Mouse (Mus musculus) limb, embryonic 10.5 days (tissue): ENCODE results near the gene Chd3. TPM values are rescaled to one million over a fixed set of nuclear protein-coding genes. Genes with fewer than 3 reads are reported as not detected.

ENCODE experiments used
- DNase-seq: peaks from one replicate; pipeline ENCODE4 v3.0.0-alpha.2; 2017; ENCODE audit warnings: low spot score
- H3K27ac ChIP-seq: fragments of 300-500 bp; sonication (generic); 2 replicates; pipeline ENCODE4 v1.5.1; 2016; ENCODE audit warnings: mild to moderate bottlenecking
- H3K27me3 ChIP-seq: fragments of 300-500 bp; sonication (generic); 2 replicates; pipeline ENCODE4 v1.6.1; 2016; ENCODE audit warnings: low read depth, mild to moderate bottlenecking; ENCODE audit not compliant: poor library complexity, severe bottlenecking
- H3K36me3 ChIP-seq: fragments of 300-500 bp; sonication (generic); 2 replicates; pipeline ENCODE4 v1.6.1; 2016; ENCODE audit warnings: mild to moderate bottlenecking, moderate library complexity
- H3K4me1 ChIP-seq: fragments of 300-500 bp; sonication (generic); 2 replicates; pipeline ENCODE4 v1.6.1; 2016
- H3K4me3 ChIP-seq: fragments of 300-500 bp; sonication (generic); 2 replicates; pipeline ENCODE4 v1.5.1; 2016; ENCODE audit warnings: mild to moderate bottlenecking, moderate library complexity
- H3K9me3 ChIP-seq: fragments of 300-500 bp; sonication (generic); replicated peaks from 2 replicates; pipeline ENCODE4 v1.6.1; 2016; ENCODE audit warnings: mild to moderate bottlenecking
- WGBS: fragments of 180-500 bp; shearing (Covaris S2); methylation state at CpG from one replicate; pipeline ENCODE4 v1.1.7; 2016; 5-methylcytosine and 5-hydroxymethylcytosine counted together
- polyA plus RNA-seq: library from polyadenylated mRNA; unstranded; fragments of >200 nt; fragmentation: Nextera tagmentation; extraction: Ambion mirVana; gene quantifications from 2 replicates; pipeline ENCODE4 v1.2.1, GENCODE M21; 2016

Gene Chd3
- polyA plus RNA-seq, 1 experiment from 2014 or later, result 70.5 TPM

GRCm38 (mm10) chr11:69364376-69364775 lies 4.8 kb downstream of the Chd3 start:
- H3K27me3 ChIP-seq, result no peaks in the 10 kb centered on the region
- WGBS, result 59% methylated on average over 8 of the region's 8 CpGs
- no peak for DNase-seq
- peak overlapping the region; percentile 100 for H3K27ac ChIP-seq
- H3K9me3 ChIP-seq, result no peaks in the 10 kb centered on the region
- peak overlapping the region; percentile 98; the same call in 1 of the 2 replicates for H3K4me3 ChIP-seq
- peaks cover 54% of the 10 kb centered on the region for H3K4me1 ChIP-seq
- peaks cover 52% of the 10 kb centered on the region for H3K36me3 ChIP-seq

DNA sequence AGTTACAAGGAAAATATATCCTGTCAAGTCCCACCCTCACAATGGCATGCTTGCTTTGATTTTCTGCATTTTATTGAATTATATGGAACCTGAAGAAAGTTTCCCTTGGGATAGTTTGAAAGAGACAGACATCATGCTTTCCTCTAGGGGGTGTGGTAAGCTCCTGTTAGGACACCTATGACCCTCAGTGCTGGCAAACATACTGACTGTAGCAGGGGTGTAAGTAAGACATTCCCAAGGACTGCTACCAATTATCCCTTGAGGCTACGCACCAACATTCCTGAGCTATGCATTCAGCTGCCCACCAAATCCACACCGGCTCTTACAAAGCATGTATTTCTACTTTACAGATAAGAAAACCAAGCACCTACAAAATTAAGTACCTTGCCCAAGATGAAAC lies 6.7 kb downstream of the Chd3 start:
- no peak for DNase-seq
- Histone ChIP-seq H3K9me3 (no peaks in the 10 kb centered on the region), H3K27ac (no peak overlapping the region), H3K36me3 (peaks cover 71% of the 10 kb centered on the region), H3K27me3 (no peaks in the 10 kb centered on the region), H3K4me1 (peaks cover 44% of the 10 kb centered on the region), H3K4me3 (no peak overlapping the region)
- 57% methylated on average over 2 of the region's 2 CpGs for WGBS

DNA sequence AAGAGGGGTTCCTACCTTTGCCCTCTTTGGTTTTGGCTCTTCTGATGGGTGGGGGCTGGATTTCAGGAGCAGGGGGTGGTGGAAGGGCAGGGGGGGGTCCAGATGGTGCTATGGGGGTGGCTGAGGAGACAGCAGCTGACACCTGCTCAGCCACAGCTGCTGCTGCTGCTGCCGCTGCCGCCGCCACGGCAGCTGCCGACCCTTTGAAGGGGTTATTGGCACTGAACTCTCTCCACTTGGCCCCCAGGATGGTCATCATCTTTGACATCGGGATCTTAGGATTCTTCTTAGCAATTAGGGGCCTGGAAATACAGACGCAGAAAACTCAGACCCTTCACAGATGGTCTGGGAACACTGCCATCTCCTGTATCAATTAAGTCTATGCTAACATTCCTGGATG lies 7.2 kb downstream of the Chd3 start:
- WGBS, result 65% methylated on average over 7 of the region's 7 CpGs
- peaks cover 39% of the 10 kb centered on the region for H3K4me1 ChIP-seq
- H3K9me3 ChIP-seq, result no peaks in the 10 kb centered on the region

GRCm38 (mm10) chr11:69357690-69358089 lies 11.5 kb downstream of the Chd3 start:
- no peaks in the 10 kb centered on the region for H3K27me3 ChIP-seq
- H3K4me3 ChIP-seq, result no peak overlapping the region
- H3K36me3 ChIP-seq, result peaks cover 99% of the 10 kb centered on the region
- H3K9me3 ChIP-seq, result no peaks in the 10 kb centered on the region
- DNase-seq, result no peak
- no peak overlapping the region for H3K27ac ChIP-seq
- 89% methylated on average over 12 of the region's 12 CpGs for WGBS
- peaks cover 8% of the 10 kb centered on the region for H3K4me1 ChIP-seq

More for the DNA sequence above, 7.2 kb downstream of the Chd3 start:
- H3K27me3 ChIP-seq, result no peaks in the 10 kb centered on the region
- H3K27ac ChIP-seq, result no peak overlapping the region
- no peak for DNase-seq
- peaks cover 75% of the 10 kb centered on the region for H3K36me3 ChIP-seq
- H3K4me3 ChIP-seq, result no peak overlapping the region

GRCm38 (mm10) chr11:69356544-69356943 lies 12.7 kb downstream of the Chd3 start:
- H3K27ac ChIP-seq, result no peak overlapping the region
- H3K4me3 ChIP-seq, result no peak overlapping the region
- WGBS, result 85% methylated on average over 5 of the region's 5 CpGs
- peaks cover 3% of the 10 kb centered on the region; the same call in 1 of the 2 replicates for H3K4me1 ChIP-seq
- peaks cover 100% of the 10 kb centered on the region for H3K36me3 ChIP-seq
- no peaks in the 10 kb centered on the region for H3K27me3 ChIP-seq
- no peaks in the 10 kb centered on the region for H3K9me3 ChIP-seq
- DNase-seq, result no peak

- H3K36me3 ChIP-seq, result peaks cover 89% of the 10 kb centered on the region
- DNase-seq, result no peak
- 90% methylated on average over 24 of the region's 26 CpGs for WGBS
- H3K4me3 ChIP-seq, result no peak overlapping the region
- no peak overlapping the region; the same call in 1 of the 2 replicates for H3K27ac ChIP-seq
- H3K4me1 ChIP-seq, result peaks cover 1% of the 10 kb centered on the region; the same call in 1 of the 2 replicates
- H3K9me3 ChIP-seq, result no peaks in the 10 kb centered on the region
- H3K27me3 ChIP-seq, result 0 out of 2 replicates have a peak, but pooled peaks cover 7% of the 10 kb centered on the region
Measured at GRCm38 (mm10) chr11:69346441-69346840, 22.8 kb downstream of the Chd3 start.

DNA sequence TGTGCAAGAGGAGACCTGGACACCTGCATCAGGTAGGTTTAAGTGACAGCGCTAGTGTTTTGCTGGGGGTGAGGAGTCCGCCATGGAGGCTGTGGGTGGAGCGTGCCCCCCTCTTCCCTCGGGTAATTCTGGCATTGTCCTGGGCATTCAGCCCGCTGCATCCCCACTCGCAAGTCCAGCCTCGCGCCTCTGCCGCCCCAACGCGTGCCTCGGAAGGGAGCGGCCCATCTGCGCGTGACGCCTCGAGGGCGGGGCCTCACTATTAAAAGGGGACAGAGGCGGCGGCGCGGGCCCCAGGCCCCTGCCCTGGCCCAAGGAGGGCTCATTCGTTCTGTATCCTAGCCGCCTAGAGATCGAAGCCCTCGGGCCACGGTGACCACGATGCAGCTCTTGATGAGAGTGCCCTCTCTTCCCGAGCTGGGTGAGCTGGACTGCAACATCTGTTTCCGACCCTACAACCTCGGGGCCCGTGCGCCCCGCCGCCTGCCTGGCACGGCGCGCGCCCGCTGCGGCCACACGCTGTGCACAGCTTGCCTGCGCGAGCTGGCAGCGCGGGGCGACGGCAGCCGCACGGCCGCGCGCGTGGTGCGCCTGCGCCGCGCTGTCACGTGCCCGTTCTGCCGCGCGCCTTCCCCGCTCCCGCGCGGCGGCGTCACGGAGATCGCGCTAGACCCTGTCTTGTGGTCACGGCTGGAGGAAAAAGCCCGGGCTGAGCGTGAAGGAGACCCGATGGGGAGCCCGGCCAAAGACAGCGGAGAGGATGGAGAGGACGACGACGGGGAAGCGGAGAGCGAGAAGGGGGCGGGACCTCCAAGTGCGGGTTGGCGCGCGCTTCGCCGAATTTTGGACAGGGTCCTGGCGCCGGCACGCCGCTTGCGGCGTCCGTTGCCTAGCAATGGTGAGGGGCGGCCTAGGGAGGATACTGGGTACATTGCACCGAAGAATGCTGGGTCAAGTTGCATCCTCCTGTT lies 28.8 kb downstream of the Chd3 start, which contains the start of gene Rnf227:
Gene Rnf227, plus strand, starts transcription at position 301 of the 971 bp plus-strand sequence.
- peaks cover 19% of the 10 kb centered on the region for H3K4me1 ChIP-seq
- peaks cover 29% of the 10 kb centered on the region for H3K36me3 ChIP-seq
- peak; percentile 87 for DNase-seq
- peak within 1 kb of the TSS; percentile 67 for H3K4me3 ChIP-seq
- peaks cover 30% of the 10 kb centered on the region for H3K27me3 ChIP-seq
- peak within 1 kb of the TSS; percentile 91 for H3K27ac ChIP-seq
- no peaks in the 10 kb centered on the region for H3K9me3 ChIP-seq
- 2% methylated on average over 99 of the region's 99 CpGs for WGBS

- H3K9me3 ChIP-seq, result no peaks in the 10 kb centered on the region
- no peak for DNase-seq
- WGBS, result 62% methylated on average over 4 of the region's 4 CpGs
Measured at GRCm38 (mm10) chr11:69334796-69335195, 34.4 kb downstream of the Chd3 start.

DNA sequence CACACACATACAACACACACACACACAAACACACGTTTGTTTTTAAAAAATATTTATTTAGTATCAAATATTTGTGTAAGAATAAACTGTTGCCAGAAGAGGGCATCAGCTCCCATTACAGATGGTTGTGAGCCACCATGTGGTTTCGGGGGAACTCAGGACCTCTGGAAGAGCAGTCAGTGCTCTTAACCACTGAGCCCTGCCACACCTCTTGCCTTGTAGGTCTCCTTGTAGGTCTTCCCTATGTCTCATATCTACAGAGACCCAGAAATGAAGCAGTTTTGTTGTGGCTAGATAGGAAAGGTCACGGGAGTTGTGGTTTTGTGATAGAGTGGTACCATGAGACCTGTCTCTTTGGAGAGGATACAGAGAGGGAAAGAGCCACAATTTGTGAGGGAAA lies 35.3 kb downstream of the Chd3 start:
- Histone ChIP-seq H3K36me3 (no peaks in the 10 kb centered on the region), H3K4me3 (no peak overlapping the region), H3K4me1 (peaks cover 39% of the 10 kb centered on the region), H3K27ac (peak overlapping the region; percentile 90; the same call in 1 of the 2 replicates), H3K27me3 (peaks cover 29% of the 10 kb centered on the region), H3K9me3 (no peaks in the 10 kb centered on the region)
- no peak for DNase-seq
- 68% methylated on average over 3 of the region's 3 CpGs for WGBS

More at GRCm38 (mm10) chr11:69334796-69335195, 34.4 kb downstream of the Chd3 start:
- Histone ChIP-seq H3K4me1 (peaks cover 41% of the 10 kb centered on the region), H3K4me3 (no peak overlapping the region), H3K36me3 (no peaks in the 10 kb centered on the region), H3K27ac (peak overlapping the region; percentile 44; the same call in 1 of the 2 replicates), H3K27me3 (peaks cover 29% of the 10 kb centered on the region)

- Histone ChIP-seq H3K27me3 (peaks cover 34% of the 10 kb centered on the region), H3K36me3 (no peaks in the 10 kb centered on the region), H3K27ac (peak overlapping the region; percentile 90), H3K4me3 (peak overlapping the region; percentile 60), H3K9me3 (no peaks in the 10 kb centered on the region), H3K4me1 (peaks cover 39% of the 10 kb centered on the region)
- DNase-seq, result peak; percentile 40
- WGBS, result 14% methylated on average over 8 of the region's 8 CpGs
Measured at GRCm38 (mm10) chr11:69332713-69333253, 36.4 kb downstream of the Chd3 start.

DNA sequence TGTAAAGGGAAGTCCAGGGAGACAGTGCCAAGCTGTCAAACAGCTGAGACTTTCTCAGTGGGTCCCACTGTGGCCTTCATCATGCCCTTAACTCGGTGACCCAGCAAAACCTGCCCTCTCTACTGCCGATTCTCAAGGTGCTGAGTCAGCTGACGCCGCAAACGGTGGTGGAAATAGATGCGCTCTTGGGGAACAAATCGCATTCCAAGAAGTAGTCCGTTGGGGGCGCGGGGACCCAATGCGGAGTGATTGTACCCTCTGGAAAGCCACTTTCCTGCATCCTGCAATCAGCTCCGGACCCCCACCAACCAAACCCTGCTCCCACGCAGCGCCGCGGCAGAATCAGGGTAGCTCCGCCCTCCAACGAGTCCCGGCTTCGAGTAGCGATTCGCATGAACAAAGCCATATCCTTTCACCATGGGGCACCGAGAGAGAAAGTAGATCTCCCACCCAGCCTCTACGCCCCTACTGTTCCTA lies 37.2 kb downstream of the Chd3 start:
- no peaks in the 10 kb centered on the region for H3K36me3 ChIP-seq
- peaks cover 45% of the 10 kb centered on the region for H3K4me1 ChIP-seq
- H3K27me3 ChIP-seq, result peaks cover 43% of the 10 kb centered on the region
- peak; percentile 86 for DNase-seq
- H3K9me3 ChIP-seq, result no peaks in the 10 kb centered on the region
- WGBS, result 2% methylated on average over 24 of the region's 24 CpGs
- H3K27ac ChIP-seq, result peak overlapping the region; percentile 90
- H3K4me3 ChIP-seq, result peak overlapping the region; percentile 60

- peaks cover 53% of the 10 kb centered on the region for H3K4me1 ChIP-seq
- H3K27me3 ChIP-seq, result peaks cover 51% of the 10 kb centered on the region
- 83% methylated on average over 6 of the region's 6 CpGs for WGBS
- no peak for DNase-seq
- peak overlapping the region; percentile 60; the same call in 1 of the 2 replicates for H3K4me3 ChIP-seq
- peak overlapping the region; percentile 90 for H3K27ac ChIP-seq
- no peaks in the 10 kb centered on the region for H3K9me3 ChIP-seq
- no peaks in the 10 kb centered on the region for H3K36me3 ChIP-seq
Measured at GRCm38 (mm10) chr11:69331152-69331551, 38.1 kb downstream of the Chd3 start.

DNA sequence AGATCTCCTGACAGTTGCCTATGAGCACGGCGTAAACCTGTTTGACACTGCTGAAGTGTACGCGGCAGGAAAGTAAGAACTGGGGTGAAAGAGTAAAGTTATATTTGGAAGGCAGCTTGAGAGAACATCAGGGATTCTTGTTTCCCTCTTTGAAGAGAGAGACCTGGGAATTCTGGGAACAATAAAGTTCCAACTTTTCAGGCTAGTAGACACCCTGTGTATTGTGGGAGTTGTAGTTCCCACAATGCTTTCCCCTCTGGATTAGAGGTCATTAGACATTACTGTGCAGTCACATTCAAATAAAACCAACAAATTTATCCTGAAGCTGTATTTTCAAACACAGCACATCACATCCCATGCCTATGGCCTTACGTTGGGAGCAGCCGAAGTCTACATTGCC lies 40.7 kb downstream of the Chd3 start:
- H3K27ac ChIP-seq, result no peak overlapping the region
- no peaks in the 10 kb centered on the region for H3K9me3 ChIP-seq
- H3K4me1 ChIP-seq, result peaks cover 58% of the 10 kb centered on the region
- no peak overlapping the region for H3K4me3 ChIP-seq
- H3K36me3 ChIP-seq, result no peaks in the 10 kb centered on the region
- DNase-seq, result no peak
- peaks cover 52% of the 10 kb centered on the region for H3K27me3 ChIP-seq
- WGBS, result 94% methylated on average over 6 of the region's 6 CpGs
